Mouse (Mus musculus): ENCODE measurements around the gene Srcin1.

- TF ChIP-seq CTCF (IDR thresholded peaks at IDR 0.05; ENCODE audit: control insufficient read depth, insufficient read depth, insufficient replicate concordance, low read depth, low read length) (no peak), POLR2A (IDR thresholded peaks at IDR 0.05; ENCODE audit: control insufficient read depth, low read depth, low read length) (no peak)
These were observed 5.4 kb downstream of the Srcin1 start for GRCm38 (mm10) chr11:97570493-97571137.

Measured in testis, adult 2 months (tissue).